Mouse (Mus musculus): ENCODE results near the gene Sypl. TPM values are rescaled to one million over a fixed set of nuclear protein-coding genes. Genes with fewer than 3 reads are reported as not detected.

The Sypl gene
- polyA plus RNA-seq, 2 experiments, result 54.1 to 104 TPM

DNA sequence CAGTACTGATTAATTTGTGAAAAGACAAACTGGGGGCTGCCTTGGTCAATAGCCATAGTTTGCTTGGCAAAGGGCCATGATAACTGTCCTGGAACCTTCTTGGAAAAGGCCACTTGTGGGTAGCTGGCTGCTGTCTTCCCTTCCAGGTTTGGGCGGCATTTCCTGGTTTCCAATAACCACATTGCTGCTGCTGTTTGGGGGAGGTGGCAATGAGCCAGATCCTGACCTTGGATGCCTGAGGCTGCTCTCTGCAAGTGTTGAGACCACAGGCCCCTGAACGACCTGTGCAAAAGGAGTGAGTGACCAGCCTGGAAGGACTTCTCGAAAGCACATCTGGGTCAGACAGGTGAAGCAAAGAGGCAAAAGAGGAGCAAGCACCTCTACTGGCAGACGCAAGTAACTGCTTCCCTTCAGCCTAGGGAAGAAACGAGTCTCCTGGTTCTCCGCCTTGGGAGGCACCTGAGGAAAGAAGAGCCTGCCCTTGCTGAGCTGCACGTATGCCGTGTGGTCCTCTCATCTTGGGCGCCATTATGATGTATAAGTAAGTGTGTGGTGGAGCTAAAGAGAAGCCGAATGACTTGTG lies 74.5 kb downstream of the Sypl start:
- peaks cover 15% of the 10 kb centered on the region for H3K4me1 ChIP-seq (ENCODE audit: control insufficient read depth, insufficient read depth, low read length)
- H3K36me3 ChIP-seq (ENCODE audit: control insufficient read depth, insufficient read depth, low read length), result no peaks in the 10 kb centered on the region
- H3K9me3 ChIP-seq (ENCODE audit: control insufficient read depth, low read length), result no peaks in the 10 kb centered on the region
- H3K4me2 ChIP-seq (replicated peaks; ENCODE audit: low read depth, low read length, severe bottlenecking), result no peak overlapping the region
- TF ChIP-seq POLR2A (IDR thresholded peaks at IDR 0.05; ENCODE audit: borderline replicate concordance, extremely low read depth, insufficient read depth, insufficient read length), result no peak
- no peak overlapping the region for H3K4me3 ChIP-seq (replicated peaks; ENCODE audit: low read length)
- no peaks in the 10 kb centered on the region for H3K27me3 ChIP-seq (ENCODE audit: control insufficient read depth, insufficient read depth, low read length)
- no peak overlapping the region for H3K27ac ChIP-seq (replicated peaks; ENCODE audit: low read depth, low read length)
- 40% methylated on average over 10 of the region's 10 CpGs for WGBS
- H3K9ac ChIP-seq (ENCODE audit: low read depth, low read length, severe bottlenecking), result no peak overlapping the region
- ATAC-seq (ENCODE audit: low FRiP score, low read depth), result no peak
- DNase-seq (ENCODE audit: low spot score), result no peak

- H3K4me2 ChIP-seq (replicated peaks; ENCODE audit: low read depth, low read length, severe bottlenecking), result no peak overlapping the region
- H3K9me3 ChIP-seq (ENCODE audit: control insufficient read depth, low read length), result no peaks in the 10 kb centered on the region
- H3K9ac ChIP-seq (ENCODE audit: low read depth, low read length, severe bottlenecking), result no peak overlapping the region
- TF ChIP-seq POLR2A (IDR thresholded peaks at IDR 0.05; ENCODE audit: borderline replicate concordance, extremely low read depth, insufficient read depth, insufficient read length), result no peak
- 45% methylated on average over 13 of the region's 13 CpGs for WGBS
- no peak for ATAC-seq (ENCODE audit: low FRiP score, low read depth)
- no peak for DNase-seq (ENCODE audit: low spot score)
- H3K4me3 ChIP-seq (replicated peaks; ENCODE audit: low read length), result no peak overlapping the region
- no peak overlapping the region for H3K27ac ChIP-seq (replicated peaks; ENCODE audit: low read depth, low read length)
- no peaks in the 10 kb centered on the region for H3K36me3 ChIP-seq (ENCODE audit: control insufficient read depth, insufficient read depth, low read length)
- peaks cover 15% of the 10 kb centered on the region for H3K4me1 ChIP-seq (ENCODE audit: control insufficient read depth, insufficient read depth, low read length)
- no peaks in the 10 kb centered on the region for H3K27me3 ChIP-seq (ENCODE audit: control insufficient read depth, insufficient read depth, low read length)
These were observed 75.0 kb downstream of the Sypl start for GRCm38 (mm10) chr12:33028708-33029107.

Other genes with a start within 250 kb of the Sypl start
- 12.5 and 15.8 TPM in 2 replicates for gene Nampt, start 134.3 kb upstream of the Sypl start, polyA plus RNA-seq (2012; rRNA removed)
- gene Nampt, start 134.3 kb upstream of the Sypl start, polyA plus RNA-seq (2014; fragmentation: Nextera tagmentation; extraction: Ambion mirVana), result 18.4 and 19.4 TPM in 2 replicates
- 1.0 and 1.5 TPM in 2 replicates for gene Cdhr3, start 139.0 kb downstream of the Sypl start, polyA plus RNA-seq (2012; rRNA removed)
- gene Cdhr3, start 139.0 kb downstream of the Sypl start, polyA plus RNA-seq (2014; fragmentation: Nextera tagmentation; extraction: Ambion mirVana), result 0.32 and 0.43 TPM in 2 replicates
- 23.1 and 27.0 TPM in 2 replicates for gene Atxn7l1, start 193.8 kb downstream of the Sypl start, polyA plus RNA-seq (2012; rRNA removed)
- gene Atxn7l1, start 193.8 kb downstream of the Sypl start, polyA plus RNA-seq (2014; fragmentation: Nextera tagmentation; extraction: Ambion mirVana), result 15.3 and 15.7 TPM in 2 replicates

Data from limb, embryonic 14.5 days (tissue).